Mouse (Mus musculus) embryonic facial prominence, embryonic 11.5 days (tissue): ENCODE measurements around the gene Slc22a22. TPM values are rescaled to one million over a fixed set of nuclear protein-coding genes. Genes with fewer than 3 reads are reported as not detected.

Source experiments
- ATAC-seq: fragments of 200-750 bp; cut with Nextera tagmentation; replicated peaks from 2 replicates; pipeline ENCODE4 v1.8.0; 2017; ENCODE audit warnings: low read depth; ENCODE audit not compliant: insufficient number of reproducible peaks, low FRiP score, low TSS enrichment
- DNase-seq: peaks from one replicate; pipeline ENCODE4 v3.0.0-alpha.2; 2015; ENCODE audit warnings: low spot score
- H3K27ac ChIP-seq: fragments of 300-500 bp; sonication (generic); replicated peaks from 2 replicates; pipeline ENCODE4 v1.5.1; 2014; ENCODE audit warnings: mild to moderate bottlenecking, low read depth, low read length, control low read depth
- H3K27me3 ChIP-seq: fragments of 300-500 bp; sonication (generic); 2 replicates; pipeline ENCODE4 v1.6.1; 2014; ENCODE audit warnings: mild to moderate bottlenecking, low read length, moderate library complexity, mixed read lengths; ENCODE audit not compliant: control insufficient read depth, insufficient read depth
- H3K36me3 ChIP-seq: fragments of 300-500 bp; sonication (generic); replicated peaks from 2 replicates; pipeline ENCODE4 v1.6.1; 2014; ENCODE audit warnings: low read depth, mild to moderate bottlenecking, low read length, moderate library complexity, mixed read lengths; ENCODE audit not compliant: control insufficient read depth, insufficient read depth
- H3K4me1 ChIP-seq: fragments of 300-500 bp; sonication (generic); 2 replicates; pipeline ENCODE4 v1.6.1; 2014; ENCODE audit warnings: low read length, mixed read lengths; ENCODE audit not compliant: control insufficient read depth, insufficient read depth
- H3K4me2 ChIP-seq: fragments of 300-500 bp; sonication (generic); 2 replicates; pipeline ENCODE4 v1.6.1; 2014; ENCODE audit warnings: low read depth, mild to moderate bottlenecking, control low read depth, low read length, moderate library complexity
- H3K4me3 ChIP-seq: fragments of 300-500 bp; sonication (generic); 2 replicates; pipeline ENCODE4 v1.5.1; 2014; ENCODE audit warnings: low read depth, low read length, control low read depth
- H3K9ac ChIP-seq: fragments of 300-500 bp; sonication (generic); replicated peaks from 2 replicates; pipeline ENCODE4 v1.6.1; 2014; ENCODE audit warnings: mild to moderate bottlenecking, control low read depth, low read length
- H3K9me3 ChIP-seq: fragments of 300-500 bp; sonication (generic); replicated peaks from 2 replicates; pipeline ENCODE4 v1.6.1; 2016; ENCODE audit warnings: mild to moderate bottlenecking, low read length, inconsistent platforms, mixed read lengths; ENCODE audit not compliant: control insufficient read depth
- WGBS: fragments of 180-500 bp; shearing (Covaris S2); extraction: QIAGEN DNeasy Blood & Tissue Kit; methylation state at CpG from one replicate; pipeline ENCODE4 v1.1.7; 2014; 5-methylcytosine and 5-hydroxymethylcytosine counted together
- polyA plus RNA-seq: library from polyadenylated mRNA; unstranded; fragments of >200 nt; fragmentation: Nextera tagmentation; extraction: Ambion mirVana; gene quantifications from 2 replicates; pipeline ENCODE4 v1.2.1, GENCODE M21; 2014

Gene Slc22a22
- polyA plus RNA-seq, 1 experiment from 2014 or later = not detected

DNA sequence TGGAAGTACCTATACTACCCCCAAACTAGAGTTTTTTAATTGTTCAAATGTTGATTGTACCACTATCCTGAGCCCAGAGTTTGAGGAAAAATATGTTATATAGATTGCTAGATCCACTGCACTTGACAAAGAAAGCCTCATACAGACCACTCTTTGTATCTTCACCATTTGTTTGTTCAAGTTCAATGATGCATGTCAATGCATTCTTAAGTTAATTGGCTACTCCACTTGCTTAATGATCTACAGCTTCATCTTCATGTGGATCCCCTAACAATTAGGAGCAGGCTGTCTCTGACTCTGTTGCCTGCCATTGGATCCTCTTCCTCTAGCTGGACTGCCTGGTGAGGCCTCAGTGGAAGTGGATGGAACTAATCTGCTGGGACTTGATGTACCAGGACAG, 24.1 kb upstream of the Slc22a22 start:
- ATAC-seq = no peak
- H3K9me3 ChIP-seq = no peaks in the 10 kb centered on the region

GRCm38 (mm10) chr15:57496106-57496505, 18.7 kb upstream of the Slc22a22 start:
- Histone ChIP-seq H3K27me3 (no peaks in the 10 kb centered on the region), H3K4me3 (no peak overlapping the region), H3K4me1 (no peaks in the 10 kb centered on the region), H3K27ac (no peak overlapping the region), H3K4me2 (no peak overlapping the region), H3K9ac (no peak overlapping the region), H3K36me3 (no peaks in the 10 kb centered on the region), H3K9me3 (no peaks in the 10 kb centered on the region)
- no peak for DNase-seq
- 81% methylated on average over 2 of the region's 2 CpGs for WGBS
- ATAC-seq = no peak

More for the DNA sequence above, 24.1 kb upstream of the Slc22a22 start:
- no peaks in the 10 kb centered on the region for H3K4me1 ChIP-seq
- H3K36me3 ChIP-seq = no peaks in the 10 kb centered on the region
- no peak overlapping the region for H3K27ac ChIP-seq
- DNase-seq = no peak
- H3K4me2 ChIP-seq = no peak overlapping the region
- no peaks in the 10 kb centered on the region for H3K27me3 ChIP-seq
- H3K9ac ChIP-seq = no peak overlapping the region
- H3K4me3 ChIP-seq = no peak overlapping the region

DNA sequence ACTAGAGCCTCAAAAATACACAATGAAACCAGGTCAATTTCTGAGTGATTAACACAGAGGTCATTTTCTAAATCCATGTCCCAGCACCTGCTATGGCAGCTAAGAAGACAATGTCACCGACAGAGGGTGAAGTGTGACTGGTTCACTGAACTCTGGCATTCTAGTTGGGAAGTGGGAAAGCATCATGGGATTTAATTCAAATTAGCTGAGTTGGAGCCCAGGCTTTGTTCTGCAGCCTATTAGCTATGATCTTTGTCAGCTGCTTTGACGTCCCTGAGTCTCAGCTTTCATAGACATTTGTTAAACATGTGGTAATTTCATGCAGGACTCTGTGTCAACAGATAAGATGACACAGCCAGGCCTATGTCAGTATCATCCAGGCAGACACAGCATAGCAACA, 5.1 kb upstream of the Slc22a22 start:
- ATAC-seq = no peak
- no peaks in the 10 kb centered on the region for H3K4me1 ChIP-seq
- no peaks in the 10 kb centered on the region for H3K9me3 ChIP-seq
- H3K27me3 ChIP-seq = no peaks in the 10 kb centered on the region
- 51% methylated on average over 2 of the region's 2 CpGs for WGBS
- H3K4me2 ChIP-seq = no peak overlapping the region
- H3K4me3 ChIP-seq = no peak overlapping the region
- H3K36me3 ChIP-seq = no peaks in the 10 kb centered on the region
- no peak for DNase-seq
- H3K9ac ChIP-seq = no peak overlapping the region
- H3K27ac ChIP-seq = no peak overlapping the region

- no peaks in the 10 kb centered on the region for H3K27me3 ChIP-seq
- no peaks in the 10 kb centered on the region for H3K36me3 ChIP-seq
- no peak overlapping the region for H3K9ac ChIP-seq
- no peaks in the 10 kb centered on the region for H3K4me1 ChIP-seq
- ATAC-seq (no peak), DNase-seq (peak; percentile 61)
- H3K9me3 ChIP-seq = no peaks in the 10 kb centered on the region
- no peak overlapping the region for H3K27ac ChIP-seq
- no peak overlapping the region for H3K4me2 ChIP-seq
- 14% methylated on average over 3 of the region's 3 CpGs for WGBS
- H3K4me3 ChIP-seq = no peak overlapping the region
These were observed 5.8 kb downstream of the Slc22a22 start for GRCm38 (mm10) chr15:57471648-57472047.

GRCm38 (mm10) chr15:57465996-57466395, 11.4 kb downstream of the Slc22a22 start:
- Histone ChIP-seq H3K9ac (no peak overlapping the region), H3K4me2 (no peak overlapping the region), H3K27me3 (no peaks in the 10 kb centered on the region), H3K36me3 (no peaks in the 10 kb centered on the region), H3K27ac (no peak overlapping the region), H3K9me3 (no peaks in the 10 kb centered on the region), H3K4me3 (no peak overlapping the region), H3K4me1 (no peaks in the 10 kb centered on the region)
- ATAC-seq (no peak), DNase-seq (no peak)

GRCm38 (mm10) chr15:57465061-57465460, 12.4 kb downstream of the Slc22a22 start:
- no peak overlapping the region for H3K27ac ChIP-seq
- H3K36me3 ChIP-seq = no peaks in the 10 kb centered on the region
- no peaks in the 10 kb centered on the region for H3K9me3 ChIP-seq
- WGBS = 47% methylated on average over 6 of the region's 6 CpGs
- DNase-seq (no peak), ATAC-seq (no peak)
- no peak overlapping the region for H3K4me2 ChIP-seq
- H3K4me1 ChIP-seq = no peaks in the 10 kb centered on the region
- H3K9ac ChIP-seq = no peak overlapping the region
- H3K4me3 ChIP-seq = no peak overlapping the region
- no peaks in the 10 kb centered on the region for H3K27me3 ChIP-seq

- no peaks in the 10 kb centered on the region for H3K36me3 ChIP-seq
- H3K4me3 ChIP-seq = no peak overlapping the region
These were observed 13.4 kb downstream of the Slc22a22 start for GRCm38 (mm10) chr15:57464066-57464465.

GRCm38 (mm10) chr15:57461284-57461683, 16.1 kb downstream of the Slc22a22 start:
- H3K4me2 ChIP-seq = no peak overlapping the region
- DNase-seq (no peak), ATAC-seq (no peak)
- no peaks in the 10 kb centered on the region for H3K27me3 ChIP-seq
- H3K9me3 ChIP-seq = no peaks in the 10 kb centered on the region
- 48% methylated on average over 1 of the region's 1 CpGs for WGBS
- H3K27ac ChIP-seq = no peak overlapping the region
- no peak overlapping the region for H3K9ac ChIP-seq
- no peaks in the 10 kb centered on the region for H3K4me1 ChIP-seq
- no peaks in the 10 kb centered on the region for H3K36me3 ChIP-seq
- no peak overlapping the region for H3K4me3 ChIP-seq

More at GRCm38 (mm10) chr15:57464066-57464465, 13.4 kb downstream of the Slc22a22 start:
- WGBS = 84% methylated on average over 11 of the region's 11 CpGs
- Histone ChIP-seq H3K9me3 (no peaks in the 10 kb centered on the region), H3K4me1 (no peaks in the 10 kb centered on the region), H3K9ac (no peak overlapping the region), H3K27me3 (no peaks in the 10 kb centered on the region), H3K4me2 (no peak overlapping the region), H3K27ac (no peak overlapping the region)
- ATAC-seq (no peak), DNase-seq (no peak)
